Mouse (Mus musculus) A20 (cell line): ENCODE data around the gene Cep112.

Experiments
- DNase-seq: peaks from one replicate; pipeline ENCODE4 v3.0.0-alpha.2; 2011; ENCODE audit warnings: low read depth, low spot score

Cep112 gene

GRCm38 (mm10) chr11:108876633-108877205 lies 451.7 kb downstream of the Cep112 start:
- no peak for DNase-seq

GRCm38 (mm10) chr11:108877520-108877919 lies 452.5 kb downstream of the Cep112 start:
- no peak for DNase-seq

DNA sequence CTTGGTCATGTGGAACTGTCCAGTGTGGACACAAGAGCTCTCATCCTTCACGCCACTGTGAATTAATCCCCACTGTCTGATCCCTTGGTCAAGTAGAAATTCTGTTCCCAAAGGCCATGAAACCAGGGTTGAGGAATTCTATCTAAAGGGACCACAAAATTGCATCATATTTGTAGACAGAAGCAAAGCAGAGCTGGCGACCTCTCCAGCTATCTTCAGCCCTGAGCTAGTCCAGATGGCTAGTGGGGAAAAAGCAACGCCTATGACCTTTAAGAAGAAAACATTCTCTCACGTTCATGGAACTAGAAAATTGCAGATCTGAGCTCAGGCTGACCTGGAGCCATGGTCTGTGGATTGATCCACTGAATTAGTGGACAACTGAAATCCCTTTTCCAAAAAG lies 455.6 kb downstream of the Cep112 start:
- DNase-seq = no peak

- no peak for DNase-seq
Measured at GRCm38 (mm10) chr11:108881662-108882061, 456.7 kb downstream of the Cep112 start.

DNA sequence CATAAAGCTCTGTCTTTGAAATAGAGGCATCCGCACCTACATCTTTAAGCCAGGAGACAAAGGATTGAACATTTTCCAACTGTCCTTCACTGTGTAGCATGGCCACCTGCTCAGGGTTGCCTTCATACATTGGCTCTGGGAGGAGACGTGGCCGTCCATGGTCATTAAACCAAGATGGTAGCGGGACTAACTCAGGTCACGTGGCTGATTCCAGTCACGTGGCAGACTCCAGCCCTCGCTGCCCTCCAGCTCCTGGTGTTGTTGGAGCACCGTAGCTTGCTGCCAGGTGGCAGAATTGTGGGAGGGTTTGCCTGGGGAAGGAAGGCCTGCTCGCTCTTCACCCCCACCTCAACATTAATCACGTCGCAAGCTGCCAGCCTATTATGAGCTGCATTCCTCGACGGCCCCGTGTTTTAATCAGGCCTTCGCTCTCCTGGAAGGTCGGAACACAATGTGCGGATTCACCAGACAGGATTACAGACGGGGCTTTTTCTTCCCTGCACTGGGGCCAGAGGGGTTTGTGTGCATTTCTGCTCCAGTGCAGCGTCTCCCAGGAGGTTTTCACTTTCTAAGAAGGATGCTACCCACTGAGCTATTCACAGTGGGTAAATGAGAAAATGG lies 460.4 kb downstream of the Cep112 start:
- no peak for DNase-seq

DNA sequence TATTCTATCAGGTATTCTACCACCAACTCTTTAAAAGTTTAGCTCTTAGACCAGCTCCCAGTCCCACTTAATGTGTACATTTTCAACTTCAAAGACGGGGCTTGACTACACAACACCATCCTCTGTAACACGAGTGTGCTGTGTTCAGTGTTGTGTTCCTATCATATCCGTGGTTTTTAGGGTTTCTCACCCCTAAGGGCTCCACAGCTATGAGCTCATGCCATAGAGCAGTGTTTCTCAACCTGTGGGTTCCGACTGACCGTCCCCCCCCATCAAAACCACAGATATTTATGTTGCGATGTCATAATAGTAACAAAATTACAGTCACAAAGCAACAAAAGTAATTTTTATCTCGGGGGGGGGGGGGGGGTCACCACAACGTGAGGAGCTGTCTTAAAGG lies 461.1 kb downstream of the Cep112 start:
- no peak for DNase-seq

DNA sequence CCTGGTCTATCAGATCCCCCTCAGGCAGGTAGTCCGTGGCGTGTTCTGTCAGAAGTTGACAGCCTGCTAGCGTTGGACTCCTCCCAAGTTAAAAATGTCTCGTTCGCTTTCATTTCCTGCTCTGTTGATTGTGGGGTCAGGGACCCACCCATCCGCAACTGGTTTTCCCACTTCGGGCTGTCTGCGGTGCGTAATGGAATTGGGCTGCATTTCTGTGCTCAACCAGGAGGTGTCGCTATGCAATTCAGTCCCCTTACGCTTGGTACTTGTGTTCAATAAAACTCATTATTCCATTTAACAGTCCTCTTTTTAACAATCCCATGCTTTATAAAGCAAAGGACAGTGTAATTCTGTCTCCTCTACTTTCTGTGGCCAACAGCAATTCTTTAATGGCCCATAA lies 464.1 kb downstream of the Cep112 start:
- no peak for DNase-seq

- DNase-seq = no peak
Measured at GRCm38 (mm10) chr11:108890544-108890943, 465.6 kb downstream of the Cep112 start.

DNA sequence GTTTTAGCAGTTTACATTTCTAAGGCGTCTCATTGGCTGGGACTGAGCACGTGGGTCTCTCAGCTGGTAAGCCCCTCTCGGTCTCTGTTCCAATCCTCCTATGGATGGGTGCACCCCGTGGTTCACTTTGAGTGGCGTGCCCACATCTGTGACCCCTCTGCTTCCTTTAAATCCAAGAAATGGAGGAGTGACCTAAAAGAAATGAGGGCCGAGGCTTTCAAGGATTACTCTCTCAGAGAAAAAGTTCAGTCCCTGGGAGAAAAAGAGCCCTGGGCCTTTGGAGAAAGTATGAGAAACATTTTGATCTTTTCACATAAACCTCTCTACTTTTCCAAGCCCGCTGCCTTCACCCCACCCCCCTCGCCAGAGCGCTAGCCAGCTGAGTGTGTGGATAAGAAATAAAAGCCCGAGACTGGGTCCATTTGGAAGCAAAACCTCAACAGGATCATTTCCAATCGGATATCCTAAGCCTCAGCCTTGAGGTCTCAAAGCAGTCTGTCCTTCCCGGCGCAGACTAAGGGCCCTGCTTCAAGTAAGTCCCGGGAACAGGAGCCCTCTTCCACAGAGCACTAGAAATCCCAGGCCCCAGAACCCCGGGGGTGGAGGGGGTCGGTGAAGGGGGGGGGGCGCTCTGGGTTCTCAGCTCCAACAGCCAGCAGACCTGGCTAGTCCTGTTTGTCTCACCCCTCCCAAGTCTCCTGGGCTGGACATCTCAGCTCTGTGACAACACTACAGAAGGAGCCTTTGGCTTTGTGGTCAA lies 466.3 kb downstream of the Cep112 start:
- no peak for DNase-seq

GRCm38 (mm10) chr11:108891871-108892380 lies 466.9 kb downstream of the Cep112 start:
- DNase-seq = no peak

DNA sequence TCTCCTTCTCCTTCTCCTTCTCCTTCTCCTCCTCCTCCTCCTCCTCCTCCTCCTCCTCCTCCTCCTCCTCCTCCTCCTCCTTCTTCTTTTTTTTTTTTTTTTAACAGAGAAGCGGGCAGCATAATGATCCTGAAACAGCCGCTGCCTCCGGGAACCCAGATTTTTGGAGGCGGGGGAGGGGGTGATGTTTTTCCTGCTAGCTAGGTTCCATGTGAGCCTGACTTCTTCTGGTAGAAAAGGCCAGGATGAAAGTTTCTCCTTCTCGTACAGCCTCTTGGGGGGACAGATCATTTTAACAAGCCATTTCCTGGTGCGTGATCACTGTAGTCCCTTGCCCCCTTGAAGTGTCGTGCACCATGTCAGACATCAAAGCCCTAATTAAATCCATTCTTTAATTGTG lies 467.4 kb downstream of the Cep112 start:
- no peak for DNase-seq

GRCm38 (mm10) chr11:108893232-108893790 lies 468.3 kb downstream of the Cep112 start:
- DNase-seq = no peak

DNA sequence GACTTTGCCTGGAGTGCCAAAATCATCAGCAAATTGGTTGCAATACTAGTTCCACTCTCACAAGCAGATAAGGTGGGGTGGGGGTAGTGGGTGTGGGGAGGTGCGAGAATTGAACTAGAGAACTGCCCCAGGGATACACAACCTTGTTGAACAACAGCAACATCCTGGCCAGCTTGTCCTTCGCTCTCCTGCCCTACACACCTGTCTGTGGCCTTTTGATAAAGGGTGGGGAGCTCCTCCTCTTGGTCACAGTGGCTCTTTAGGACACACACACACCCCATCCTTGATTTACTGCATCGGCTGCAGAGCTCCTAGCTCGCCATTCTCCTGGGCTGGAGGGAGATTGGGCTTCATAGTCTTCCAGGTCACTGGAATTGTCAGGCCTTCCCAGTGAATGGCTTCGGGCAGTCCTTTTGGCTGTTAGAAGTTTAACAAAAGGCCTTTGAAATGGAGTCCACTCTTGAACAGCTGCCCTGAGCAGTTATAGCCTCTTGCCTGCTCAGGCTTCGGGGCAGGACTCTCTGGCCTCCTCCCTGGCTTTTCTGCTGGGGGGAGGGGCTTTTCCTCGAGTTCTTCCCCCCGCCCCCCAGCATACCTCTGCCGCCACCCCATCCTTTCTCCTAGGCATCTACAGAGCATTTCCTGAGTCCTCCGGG lies 469.0 kb downstream of the Cep112 start:
- DNase-seq = no peak

DNA sequence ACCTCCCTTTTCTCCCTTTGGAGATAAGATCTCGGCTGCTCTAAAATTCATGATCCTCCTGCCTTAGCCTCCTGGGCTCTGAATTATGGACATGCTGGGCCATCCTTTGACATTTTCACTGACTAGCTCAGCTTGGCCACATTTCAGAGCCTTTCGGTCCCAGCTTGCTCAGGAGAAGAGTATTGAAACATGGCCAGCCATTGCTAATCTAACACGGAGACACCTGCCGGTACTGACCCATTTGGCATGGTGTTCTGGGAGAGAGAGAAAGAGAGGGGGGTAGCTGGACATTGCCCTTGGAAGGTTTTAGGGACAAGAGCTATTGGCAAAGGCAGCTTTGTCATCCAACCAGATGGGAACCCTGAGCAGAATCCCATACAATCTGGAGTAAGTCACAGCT lies 472.0 kb downstream of the Cep112 start:
- no peak for DNase-seq

GRCm38 (mm10) chr11:108898063-108898462 lies 473.1 kb downstream of the Cep112 start:
- DNase-seq = no peak

DNA sequence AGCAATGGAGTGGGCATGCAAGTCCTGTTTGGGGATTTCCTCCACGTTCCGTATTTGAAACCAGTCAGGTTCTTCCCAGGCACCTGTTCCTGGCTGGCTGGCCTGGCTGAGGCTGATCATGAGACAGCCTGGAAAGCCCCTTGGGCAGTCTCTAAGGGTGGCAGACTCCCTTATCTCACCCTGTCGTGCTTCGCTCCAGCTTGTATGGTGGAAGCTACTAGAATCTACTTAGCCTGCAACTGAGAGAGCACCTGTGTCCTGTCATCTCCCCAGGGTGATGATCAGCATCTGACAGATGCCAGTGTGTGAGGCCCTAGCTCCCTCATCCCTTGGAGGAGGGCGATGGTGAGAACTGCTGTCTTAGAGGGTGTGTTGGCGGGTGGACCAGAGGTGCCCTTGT lies 473.5 kb downstream of the Cep112 start:
- DNase-seq = no peak

- DNase-seq = no peak
Measured at GRCm38 (mm10) chr11:108900718-108901488, 475.9 kb downstream of the Cep112 start.

DNA sequence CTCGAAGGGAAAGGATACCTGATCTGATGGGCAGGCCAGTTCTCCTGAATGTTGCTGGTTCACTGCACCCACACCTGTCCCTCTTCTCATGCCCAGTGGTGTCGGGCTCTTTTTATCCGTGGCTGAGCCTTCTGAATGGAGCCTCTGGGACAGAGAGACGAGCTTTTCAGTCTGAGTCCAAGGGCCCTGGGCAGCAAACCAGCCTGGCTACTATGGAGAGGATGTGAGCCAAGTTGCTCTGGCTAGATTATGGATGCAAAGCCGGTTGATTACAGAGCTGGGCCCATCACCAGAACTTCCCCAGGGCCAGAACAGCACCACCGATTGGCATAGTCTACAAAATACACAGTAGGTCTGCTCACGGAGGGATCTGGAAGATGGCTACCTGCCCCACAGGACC lies 476.7 kb downstream of the Cep112 start:
- DNase-seq = no peak

DNA sequence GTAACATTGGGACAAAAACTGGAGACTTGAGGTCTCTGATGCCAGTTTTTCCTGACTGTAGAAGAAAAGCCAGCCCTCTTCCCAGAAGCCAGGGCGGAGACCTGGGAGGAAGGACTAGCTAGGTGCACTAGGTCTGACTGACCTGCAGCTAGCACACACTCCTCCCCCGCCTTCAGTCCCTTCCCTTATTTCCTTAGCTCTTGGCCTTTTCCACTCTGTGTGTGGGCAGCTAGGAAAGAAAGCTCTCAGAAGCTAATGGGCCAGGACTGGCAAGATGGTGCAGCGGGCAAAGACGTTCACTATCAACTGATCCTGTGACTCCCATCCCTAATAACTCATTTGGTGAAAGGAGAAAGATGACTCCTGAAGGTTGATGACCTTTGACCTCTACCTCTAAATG lies 477.3 kb downstream of the Cep112 start:
- DNase-seq = no peak

DNA sequence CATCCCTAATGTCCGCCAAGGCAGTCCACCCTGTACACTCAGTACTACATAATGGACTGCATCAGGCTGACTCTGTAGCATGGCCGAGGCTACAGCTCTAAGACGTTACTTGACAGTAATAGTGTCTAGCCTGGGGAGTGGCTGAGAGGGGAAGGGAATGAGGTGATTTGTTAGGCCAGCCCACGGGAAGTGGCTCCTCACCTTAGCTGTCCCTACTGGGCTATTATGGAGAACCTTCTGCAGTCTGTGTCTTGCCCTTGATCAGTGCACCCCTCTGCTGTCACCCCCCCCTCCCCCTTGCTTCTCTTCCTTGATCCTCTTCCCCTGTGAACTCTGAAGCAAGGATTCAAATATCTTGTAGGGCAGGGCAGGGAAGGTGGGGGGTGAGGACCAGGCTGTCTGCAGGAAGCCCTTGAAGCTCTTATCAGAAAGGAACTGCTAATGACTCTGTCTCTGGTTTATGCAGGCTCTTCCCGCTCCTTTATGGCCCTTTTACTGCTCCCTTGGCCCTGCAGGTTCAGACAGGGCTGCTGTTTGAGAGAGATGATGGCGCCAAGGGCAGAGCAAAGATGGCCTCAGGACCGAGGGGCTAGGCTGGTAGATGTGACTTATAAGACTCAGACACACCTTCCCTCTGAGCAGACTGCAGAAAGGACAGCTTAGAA lies 481.7 kb downstream of the Cep112 start:
- no peak for DNase-seq
